Mouse (Mus musculus) cerebellum, adult 2 months (tissue): ENCODE data around the gene Htr1d.

Source experiments
- CTCF ChIP-seq: fragments of 200-500 bp; IDR thresholded peaks from 2 replicates; pipeline ENCODE4 v1.5.1; 2011; ENCODE audit warnings: low read depth, mild to moderate bottlenecking, control low read depth, low read length, moderate library complexity, borderline replicate concordance; ENCODE audit not compliant: insufficient read depth
- POLR2A ChIP-seq: fragments of 200-500 bp; IDR thresholded peaks from 2 replicates; pipeline ENCODE4 v1.6.1; 2011; ENCODE audit warnings: low read length, control low read depth, borderline replicate concordance; ENCODE audit not compliant: insufficient read depth

- TF ChIP-seq POLR2A (no peak), CTCF (peak; percentile 93)
Observed at GRCm38 (mm10) chr4:136454850-136455260, 31.5 kb downstream of the Htr1d start.
